Mouse (Mus musculus): Measurements from ENCODE around the gene Elovl6.
A peak's percentile ranks its signal among the peaks of the same experiment; 100 is the strongest.

Gene Elovl6

GRCm38 (mm10) chr3:129543376-129543775, 11.2 kb downstream of the Elovl6 start:
- no peak for DNase-seq (ENCODE audit: low spot score in 2 of 2)

- no peak for DNase-seq (ENCODE audit: low spot score in 2 of 2)
These were observed 12.1 kb downstream of the Elovl6 start for GRCm38 (mm10) chr3:129544217-129544616.

DNA sequence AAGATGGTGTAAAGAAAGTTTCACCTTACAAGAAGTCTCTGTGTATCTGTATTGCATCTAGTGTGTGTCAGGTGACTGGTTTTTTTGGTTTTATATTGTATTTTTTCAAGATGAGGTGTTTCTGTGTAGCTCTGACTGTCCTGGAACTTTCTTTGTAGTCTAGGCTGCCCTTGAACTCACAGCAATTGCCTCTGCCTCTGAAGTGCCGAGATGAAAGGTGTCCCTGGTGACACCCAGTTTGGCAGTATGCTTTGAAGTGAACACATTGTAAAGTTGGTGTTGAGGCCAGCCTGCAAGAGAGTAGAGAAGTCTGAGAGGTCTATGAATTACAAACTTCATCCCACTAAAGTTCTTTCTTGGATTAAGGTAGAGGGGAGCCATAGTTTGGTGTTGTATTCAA, 13.1 kb downstream of the Elovl6 start:
- no peak for DNase-seq (ENCODE audit: low spot score in 2 of 2)

DNA sequence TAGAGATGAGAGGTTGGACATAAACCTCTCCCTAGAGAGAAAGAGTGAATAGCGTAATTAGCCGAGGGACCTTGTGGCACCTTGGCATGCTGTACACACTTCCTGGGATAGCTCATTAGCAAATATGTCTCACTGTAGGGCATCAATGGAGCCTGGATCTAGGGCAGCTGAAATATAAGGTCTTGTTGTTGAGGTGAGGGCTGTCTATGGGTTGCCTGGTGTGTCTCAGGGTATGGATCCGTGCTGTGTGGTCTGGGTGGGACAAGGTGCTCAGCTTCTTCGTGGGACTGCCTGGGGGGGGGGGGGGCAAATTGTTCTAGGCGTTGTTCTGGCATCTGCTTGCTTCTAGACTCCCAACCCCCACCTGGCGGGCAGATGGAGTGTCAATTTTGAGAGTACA, 13.6 kb downstream of the Elovl6 start:
- no peak for DNase-seq (ENCODE audit: low spot score in 2 of 2)

GRCm38 (mm10) chr3:129547837-129548435, 15.8 kb downstream of the Elovl6 start:
- no peak for DNase-seq (ENCODE audit: low spot score in 2 of 2)

DNA sequence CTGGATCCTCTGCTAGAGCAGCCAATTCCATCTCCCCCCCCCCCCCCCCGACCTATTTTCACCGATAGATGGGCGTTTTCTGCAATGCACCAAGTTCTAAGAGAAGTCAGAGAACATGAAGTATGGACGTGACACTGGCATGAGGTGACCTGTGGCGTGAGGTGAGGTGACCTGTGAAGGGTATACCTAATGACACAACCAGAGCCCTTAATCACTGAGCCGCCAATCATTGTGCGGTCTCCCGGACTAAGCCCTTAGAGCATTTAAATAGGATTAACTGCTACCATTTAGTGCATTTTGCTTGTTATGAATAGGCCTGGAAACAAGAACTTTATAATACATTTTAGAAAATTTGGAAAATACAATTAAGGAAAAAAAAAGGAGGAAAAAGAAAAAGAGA, 16.6 kb downstream of the Elovl6 start:
- no peak for DNase-seq (ENCODE audit: low spot score in 2 of 2)

- no peak for DNase-seq (ENCODE audit: low spot score in 2 of 2)
These were observed 17.4 kb downstream of the Elovl6 start for GRCm38 (mm10) chr3:129549546-129549945.

GRCm38 (mm10) chr3:129551581-129552290, 19.6 kb downstream of the Elovl6 start:
- no peak for DNase-seq (ENCODE audit: low spot score in 2 of 2)

GRCm38 (mm10) chr3:129552370-129552769, 20.2 kb downstream of the Elovl6 start:
- DNase-seq (ENCODE audit: low spot score in 2 of 2): no peak

DNA sequence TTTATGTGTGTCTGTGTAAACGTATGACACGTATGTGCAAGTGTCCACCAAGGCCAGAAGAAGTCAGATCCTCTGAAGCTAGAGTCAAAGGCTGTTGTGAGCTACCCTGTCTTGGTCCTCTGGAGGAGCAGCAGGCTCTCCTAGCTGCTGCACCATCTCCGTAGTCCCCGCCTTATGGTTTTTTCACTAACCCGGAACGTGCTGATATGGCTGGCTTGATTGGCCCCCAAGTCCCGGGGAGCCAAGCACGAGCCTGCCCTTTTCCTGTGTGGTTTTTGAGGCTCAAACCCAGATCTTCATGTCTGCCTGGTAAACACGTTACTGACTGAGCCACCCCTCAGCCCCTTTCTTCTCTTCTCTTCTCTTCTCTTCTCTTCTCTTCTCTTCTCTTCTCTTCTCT, 21.0 kb downstream of the Elovl6 start:
- no peak for DNase-seq (ENCODE audit: low spot score in 2 of 2)

GRCm38 (mm10) chr3:129553661-129554060, 21.5 kb downstream of the Elovl6 start:
- DNase-seq (ENCODE audit: low spot score in 2 of 2): no peak

- no peak for DNase-seq (ENCODE audit: low spot score in 2 of 2)
These were observed 22.3 kb downstream of the Elovl6 start for GRCm38 (mm10) chr3:129554436-129554835.

DNA sequence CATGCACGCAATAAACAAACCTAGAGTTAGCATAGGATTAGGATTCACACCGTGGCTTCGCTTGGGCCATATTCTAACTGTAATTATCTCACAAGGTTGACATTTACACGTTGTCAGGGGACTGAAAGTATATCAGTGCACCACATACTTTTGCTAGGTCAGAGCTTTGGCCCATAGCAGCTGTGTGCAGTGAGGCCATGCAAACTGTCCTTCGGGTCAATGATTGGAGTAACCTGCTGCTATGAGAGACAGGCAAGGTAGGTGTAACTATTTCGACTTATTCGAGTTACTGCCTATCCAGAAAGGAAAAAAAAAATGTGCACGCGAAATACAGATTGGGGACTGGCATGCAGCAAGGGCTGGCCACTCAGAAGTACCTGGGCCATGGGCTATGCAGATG, 24.9 kb downstream of the Elovl6 start:
- DNase-seq (ENCODE audit: low spot score in 2 of 2): no peak

GRCm38 (mm10) chr3:129557566-129557965, 25.4 kb downstream of the Elovl6 start:
- DNase-seq (ENCODE audit: low spot score in 2 of 2): no peak

GRCm38 (mm10) chr3:129558016-129558955, 26.1 kb downstream of the Elovl6 start:
- no peak for DNase-seq (ENCODE audit: low spot score in 2 of 2)

- DNase-seq (ENCODE audit: low spot score in 2 of 2): no peak
These were observed 27.9 kb downstream of the Elovl6 start for GRCm38 (mm10) chr3:129560068-129560467.

- peak in 1 of 2 experiments; percentile 44 for DNase-seq (ENCODE audit: low spot score in 2 of 2)
These were observed 28.9 kb downstream of the Elovl6 start for GRCm38 (mm10) chr3:129561011-129561410.

DNA sequence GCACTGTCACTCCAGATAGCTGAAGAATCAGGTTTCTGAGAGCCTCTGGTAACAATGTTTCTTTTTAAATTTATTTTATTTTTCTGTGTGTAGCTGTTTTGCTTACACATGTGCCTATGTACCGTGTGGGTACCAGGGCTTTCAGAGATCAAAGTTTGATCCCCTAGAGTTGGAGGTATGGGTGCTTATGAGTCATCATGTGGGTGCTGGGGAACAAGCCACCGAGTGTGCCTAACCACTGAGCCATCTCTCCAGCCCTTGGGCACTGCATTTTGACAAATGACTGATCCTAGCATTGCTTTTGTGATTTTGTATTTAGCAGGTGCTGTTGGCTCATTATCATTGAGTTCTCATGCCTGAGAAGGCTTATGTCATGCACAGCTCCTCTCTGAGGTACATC, 29.7 kb downstream of the Elovl6 start:
- no peak for DNase-seq (ENCODE audit: low spot score in 2 of 2)

GRCm38 (mm10) chr3:129562411-129562810, 30.3 kb downstream of the Elovl6 start:
- no peak for DNase-seq (ENCODE audit: low spot score in 2 of 2)

GRCm38 (mm10) chr3:129563807-129564206, 31.7 kb downstream of the Elovl6 start:
- no peak for DNase-seq (ENCODE audit: low spot score in 2 of 2)

DNA sequence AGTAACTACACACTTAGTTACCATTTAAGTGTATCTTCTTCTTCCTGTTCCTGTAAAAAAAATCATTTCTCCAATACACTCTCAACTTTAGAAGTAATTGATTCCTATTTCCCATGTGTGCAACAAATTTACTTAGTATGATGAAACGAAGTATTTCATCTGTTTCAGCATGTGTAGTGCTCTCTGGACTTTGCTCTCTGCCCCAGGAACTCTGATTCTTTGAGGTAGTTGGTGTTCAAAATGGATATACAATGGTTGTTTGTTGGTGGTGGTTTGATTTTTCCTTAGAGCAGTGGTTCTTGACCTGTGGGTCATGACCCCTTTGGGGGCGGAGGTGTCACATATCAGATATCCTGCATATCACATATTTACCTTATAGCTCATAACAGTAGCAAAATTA, 32.7 kb downstream of the Elovl6 start:
- no peak for DNase-seq (ENCODE audit: low spot score in 2 of 2)

DNA sequence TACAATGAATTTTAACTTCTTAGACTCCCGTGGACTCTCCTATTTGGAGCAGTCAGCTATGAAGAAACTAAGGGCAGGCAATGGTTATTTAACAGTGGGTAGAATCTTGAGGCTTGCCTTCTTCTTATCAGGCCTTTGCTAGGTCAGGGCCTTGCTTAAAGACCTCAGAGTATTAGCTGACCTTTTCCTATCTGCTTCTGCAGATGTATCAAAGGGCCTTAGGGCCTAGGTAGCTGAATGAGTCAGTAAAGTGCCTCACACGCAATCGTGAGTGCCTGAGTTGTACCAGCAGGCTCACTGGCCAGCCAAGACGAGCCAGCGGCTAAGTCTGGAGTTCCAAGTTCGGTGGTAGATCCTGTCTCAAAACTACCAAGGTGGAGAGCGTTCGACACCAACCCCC, 33.3 kb downstream of the Elovl6 start:
- DNase-seq (ENCODE audit: low spot score in 2 of 2): no peak

DNA sequence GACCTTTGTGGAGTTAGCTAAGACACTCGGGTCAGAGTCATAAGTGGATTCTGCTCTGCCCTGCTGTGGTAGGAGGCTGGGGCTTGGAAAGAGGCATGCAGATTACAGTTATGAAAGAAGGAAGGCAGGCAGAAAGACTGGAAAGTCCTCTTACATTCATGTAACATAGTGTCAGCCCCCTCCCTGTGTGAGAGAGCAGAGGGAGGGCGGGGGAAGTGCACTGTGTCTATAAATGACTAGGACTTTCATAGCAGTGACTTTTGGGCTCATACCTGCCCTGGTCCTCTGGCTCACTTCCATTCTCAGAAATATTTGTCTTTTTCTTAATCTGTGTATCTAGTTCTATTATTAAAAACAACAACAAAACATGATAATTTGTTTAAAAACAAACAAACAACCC, 33.9 kb downstream of the Elovl6 start:
- no peak for DNase-seq (ENCODE audit: low spot score in 2 of 2)
